Mouse (Mus musculus): Measurements from ENCODE around the gene Nxnl1.

Nxnl1 gene

DNA sequence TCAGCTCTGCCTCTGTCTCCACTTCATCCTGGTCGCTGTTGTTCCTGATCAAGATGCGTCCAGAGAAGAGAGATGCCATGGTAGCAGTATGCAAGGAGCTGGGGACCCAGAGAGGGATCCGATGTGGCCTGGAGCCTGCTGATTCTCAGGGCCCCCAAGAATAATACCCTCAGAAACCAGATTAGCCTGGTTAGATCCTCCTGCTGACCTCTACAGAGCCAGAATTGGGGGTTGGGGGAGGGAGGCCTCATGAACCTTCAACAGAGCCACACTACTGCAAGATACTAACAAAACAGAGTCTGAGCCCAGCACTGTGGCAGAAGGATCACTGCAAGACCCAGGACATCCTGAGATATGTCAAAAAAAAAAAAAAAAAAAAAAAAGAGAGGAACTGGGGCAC, at the start of gene Nxnl1:
Gene Nxnl1 (minus strand): TSS at position 101 of the 400 bp plus-strand sequence.
- no peak for DNase-seq

DNA sequence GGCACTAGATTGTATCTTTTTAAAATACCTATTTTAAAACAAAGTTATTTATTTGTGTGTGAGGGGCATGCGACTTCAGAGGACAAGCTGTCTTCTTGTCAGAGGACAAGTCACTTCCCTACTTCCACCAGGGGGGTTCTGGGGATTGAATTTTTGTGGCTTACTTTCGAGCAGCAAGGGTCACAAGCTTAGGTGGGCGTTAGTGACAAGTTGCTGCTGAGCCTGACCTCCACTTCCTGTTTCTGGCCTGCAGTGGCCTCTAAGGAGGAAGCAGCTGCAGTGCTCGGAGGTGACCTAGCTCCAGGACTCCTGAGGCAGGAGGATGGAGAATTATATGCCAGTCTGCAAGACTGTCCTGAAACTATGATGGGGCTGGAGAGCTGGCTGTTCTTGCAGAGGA, 47.0 kb upstream of the Nxnl1 start:
- no peak for DNase-seq

- DNase-seq = no peak
Observed at GRCm38 (mm10) chr8:71612141-71612540, 45.7 kb upstream of the Nxnl1 start.

DNA sequence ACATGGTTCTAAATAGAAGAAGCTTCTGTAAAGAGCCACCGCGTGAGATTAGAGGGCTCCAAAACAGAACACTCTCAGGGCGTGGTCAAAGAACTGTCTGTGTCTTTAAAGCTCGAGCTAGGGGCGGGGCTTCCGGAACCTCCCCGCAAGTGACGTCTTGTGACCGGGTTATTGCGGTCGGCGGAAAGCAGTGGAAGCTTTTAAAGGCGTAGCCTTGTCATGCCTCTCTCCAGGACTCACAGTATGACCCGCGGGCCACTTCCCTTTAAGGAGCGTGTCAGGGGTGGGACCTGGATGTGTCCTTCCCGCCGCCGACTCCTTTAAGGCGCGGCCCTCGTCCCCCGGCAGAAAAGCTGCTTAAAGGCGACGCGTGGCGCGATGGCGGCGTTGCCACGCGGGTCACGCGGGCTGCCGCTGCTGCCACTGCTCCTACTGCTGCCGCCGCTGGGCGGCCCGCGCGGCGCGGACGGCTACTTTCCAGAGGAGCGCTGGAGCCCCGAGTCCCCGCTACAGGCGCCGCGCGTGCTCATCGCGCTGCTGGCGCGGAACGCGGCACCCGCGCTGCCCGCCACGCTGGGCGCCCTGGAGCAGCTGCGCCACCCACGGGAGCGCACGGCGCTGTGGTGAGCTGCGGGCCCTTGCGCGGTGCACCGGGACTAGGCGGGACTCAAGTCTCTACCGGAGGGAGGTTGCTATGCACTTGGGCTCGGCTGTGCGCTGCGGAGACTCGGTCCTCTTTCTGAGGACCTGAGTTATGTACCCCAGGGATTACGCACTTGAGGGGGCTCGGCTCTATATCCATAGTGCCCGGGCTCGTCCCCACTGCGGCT, 44.6 kb upstream of the Nxnl1 start, which contains the start of gene Colgalt1:
Gene Colgalt1 (plus strand): TSS at position 177 of the 830 bp plus-strand sequence.
- DNase-seq = peak; percentile 87

GRCm38 (mm10) chr8:71604021-71604420, 37.6 kb upstream of the Nxnl1 start:
- no peak for DNase-seq

GRCm38 (mm10) chr8:71602666-71603334, 36.4 kb upstream of the Nxnl1 start:
- DNase-seq = peak; percentile 44

DNA sequence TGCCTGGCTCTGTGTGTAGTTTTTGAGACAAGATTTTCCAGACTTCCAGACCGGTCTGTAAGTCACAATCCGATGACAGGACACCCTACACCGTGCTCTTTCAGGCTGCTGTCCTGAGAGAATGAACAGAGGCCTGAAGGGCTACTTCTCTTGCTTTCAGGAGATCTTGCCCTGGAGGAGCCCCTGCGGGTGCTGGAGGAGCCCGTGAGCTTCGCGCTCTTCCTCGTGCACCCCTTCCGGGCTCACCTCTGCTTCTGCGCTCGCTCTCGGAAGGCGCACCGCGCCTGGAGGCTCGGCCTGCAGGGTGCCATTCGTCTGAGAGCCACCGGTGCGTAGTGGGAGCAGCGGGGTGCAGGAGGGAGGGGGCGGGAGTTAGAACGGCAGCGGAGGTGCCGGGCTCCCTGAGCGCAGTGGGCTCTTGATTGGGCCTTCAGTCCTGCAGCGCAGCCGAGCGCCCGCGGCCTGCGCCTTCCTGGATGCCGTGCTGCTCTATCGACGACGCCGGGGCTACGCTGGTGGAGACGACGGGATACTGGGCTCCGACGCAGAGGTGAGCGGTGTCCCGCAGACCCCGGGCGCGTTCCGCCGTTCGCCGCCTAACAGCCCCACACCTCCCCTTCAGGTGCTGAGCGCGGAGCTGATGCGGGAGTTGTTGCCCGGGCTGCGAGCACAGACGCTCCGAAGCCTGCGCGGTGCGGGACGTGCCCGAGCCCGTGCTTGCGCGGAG, 35.7 kb upstream of the Nxnl1 start:
- DNase-seq = peak; percentile 33

DNA sequence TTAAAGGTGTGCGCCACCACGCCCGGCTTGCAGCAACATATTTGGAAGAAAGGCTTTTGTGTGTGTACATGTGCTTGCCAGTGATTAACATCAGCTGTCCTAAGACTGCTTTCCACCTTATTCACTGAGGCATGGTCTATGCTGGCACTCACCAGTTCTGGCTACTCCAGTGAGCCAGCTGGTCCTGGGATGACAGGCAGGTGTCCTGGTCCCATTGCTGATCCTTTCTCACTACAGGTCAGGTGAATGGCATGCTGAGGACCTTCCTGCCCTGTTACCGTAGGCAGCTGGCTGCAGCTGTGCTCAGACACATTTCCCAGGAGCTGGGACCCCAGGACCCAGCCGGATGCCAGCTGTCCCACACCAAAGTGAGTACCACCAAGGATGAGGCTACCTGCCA, 32.4 kb upstream of the Nxnl1 start:
- no peak for DNase-seq

GRCm38 (mm10) chr8:71598375-71598774, 32.0 kb upstream of the Nxnl1 start:
- no peak for DNase-seq

- DNase-seq = no peak
Observed at GRCm38 (mm10) chr8:71597451-71597850, 31.1 kb upstream of the Nxnl1 start, which contains the start of gene Fam129c. Fam129c (plus strand) TSS chr8:71597648.

DNA sequence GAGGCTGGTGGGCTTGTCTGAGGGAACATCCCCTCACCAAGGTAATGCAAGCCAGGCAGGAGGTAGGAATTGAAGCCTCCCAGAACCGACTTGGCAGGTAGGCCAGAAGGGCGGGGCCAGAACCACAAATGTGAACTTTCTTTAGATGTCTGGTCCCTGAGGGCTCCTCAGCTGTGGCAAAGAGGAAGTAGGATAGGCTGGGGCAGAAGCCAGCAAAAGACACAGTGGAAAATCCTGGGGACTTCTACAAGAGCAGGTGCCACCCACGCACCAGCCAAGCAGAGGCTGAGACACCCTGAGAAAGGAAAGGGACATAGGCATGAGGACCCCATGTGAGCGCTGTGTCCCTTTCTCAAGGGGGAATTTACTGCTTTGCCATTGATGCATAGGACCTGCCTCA, 30.4 kb upstream of the Nxnl1 start:
- DNase-seq = no peak

- DNase-seq = no peak
Observed at GRCm38 (mm10) chr8:71596384-71596783, 30.0 kb upstream of the Nxnl1 start.

GRCm38 (mm10) chr8:71595862-71596261, 29.5 kb upstream of the Nxnl1 start:
- DNase-seq = peak; percentile 97

DNA sequence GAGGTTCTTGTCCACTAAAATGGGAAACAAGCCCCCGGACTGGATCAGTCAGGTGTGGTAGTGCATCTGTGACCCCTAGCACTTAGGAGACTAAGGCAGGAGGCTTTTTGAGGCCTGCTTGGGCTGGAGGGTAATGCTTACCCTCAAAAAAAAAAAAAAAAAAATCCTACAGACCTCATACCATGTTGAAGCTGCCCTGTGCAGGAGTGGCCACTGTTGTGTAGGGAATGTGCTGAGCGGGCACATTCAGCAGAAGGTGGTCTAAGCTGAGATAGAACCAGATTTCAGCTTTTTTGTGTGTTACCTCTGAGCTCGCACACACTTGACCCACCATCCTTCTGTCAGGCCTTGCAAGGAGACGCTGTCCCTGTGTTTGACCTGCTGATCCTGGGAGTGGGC, 27.9 kb upstream of the Nxnl1 start:
- DNase-seq = no peak

GRCm38 (mm10) chr8:71593556-71594323, 27.3 kb upstream of the Nxnl1 start:
- DNase-seq = no peak

- DNase-seq = peak; percentile 68
Observed at GRCm38 (mm10) chr8:71592374-71593170, 26.2 kb upstream of the Nxnl1 start.

DNA sequence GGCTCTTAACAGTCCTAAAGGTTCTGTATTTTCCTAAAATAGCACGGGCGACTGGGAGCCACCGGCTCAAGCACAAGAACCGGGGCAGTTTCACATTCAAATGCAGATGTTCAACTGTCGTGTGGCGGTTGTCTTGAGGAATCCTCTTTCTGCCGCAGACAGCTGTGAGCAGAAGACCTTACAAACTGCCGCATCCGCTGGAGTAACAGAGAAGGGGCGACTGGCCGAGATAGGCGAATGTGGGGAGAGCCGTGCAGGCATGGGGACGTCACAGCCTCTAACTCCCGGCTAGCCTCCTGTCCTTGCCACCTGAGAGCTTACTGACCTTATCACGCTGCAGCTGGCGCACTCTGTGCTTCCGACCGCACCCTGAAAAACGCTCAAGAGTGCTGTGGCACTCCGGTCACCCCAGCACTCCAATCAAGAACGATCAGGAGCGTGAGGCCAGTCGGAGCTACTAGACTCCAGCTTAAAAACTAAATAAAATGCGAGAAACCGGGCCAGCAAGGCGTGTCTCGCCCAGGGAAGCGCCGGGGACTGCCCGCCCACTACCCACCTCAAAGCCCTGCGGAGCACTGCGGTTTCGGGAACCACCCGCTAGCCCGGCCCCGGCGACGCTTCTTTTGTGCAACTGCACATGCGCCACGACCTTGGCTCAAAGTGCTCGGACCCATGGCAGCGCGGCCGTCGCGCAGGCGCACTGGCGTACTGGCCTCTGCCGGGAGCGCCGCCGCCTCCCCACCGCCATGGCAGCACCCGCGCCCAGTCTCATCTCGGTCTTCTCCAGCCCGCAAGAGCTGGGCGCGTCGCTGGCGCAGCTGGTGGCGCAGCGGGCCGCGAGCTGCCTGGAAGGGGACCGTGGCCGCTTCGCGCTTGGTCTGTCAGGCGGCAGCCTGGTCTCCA, 25.3 kb upstream of the Nxnl1 start, which contains the start of gene Pgls:
Gene Pgls (plus strand): TSS at position 706 of the 903 bp plus-strand sequence.
- peak; percentile 92 for DNase-seq

GRCm38 (mm10) chr8:71591017-71591416, 24.6 kb upstream of the Nxnl1 start:
- no peak for DNase-seq

DNA sequence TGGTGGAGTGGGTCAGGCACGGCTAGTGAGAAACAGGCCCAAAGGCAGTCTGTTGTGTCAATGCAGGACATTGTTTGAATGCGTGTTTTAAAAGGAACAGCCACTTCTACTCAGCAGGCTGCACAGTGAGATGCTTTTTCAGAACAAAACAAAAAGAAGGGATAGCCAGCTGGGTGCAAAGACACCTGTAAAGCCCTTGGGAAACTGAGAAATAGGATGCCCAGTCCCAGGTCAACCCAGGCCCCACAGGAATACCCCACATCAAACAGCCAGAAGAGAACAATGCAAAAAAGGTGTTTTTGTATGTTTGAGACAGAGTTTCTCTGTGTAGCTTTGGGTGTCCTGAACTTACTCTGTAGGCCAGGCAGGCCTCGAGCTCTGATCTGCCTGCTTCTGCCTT, 22.4 kb upstream of the Nxnl1 start:
- DNase-seq = no peak

GRCm38 (mm10) chr8:71586891-71587290, 20.5 kb upstream of the Nxnl1 start:
- DNase-seq = peak; percentile 81

GRCm38 (mm10) chr8:71580201-71580600, 13.8 kb upstream of the Nxnl1 start:
- no peak for DNase-seq

Data from right cerebral cortex, postnatal 4 days (tissue).